ENCODE assay signal across 8 mouse cellular contexts in genomic region chr8:106210821-106211345, GRCm38 (mm10). TPM values are rescaled to one million over a fixed set of nuclear protein-coding genes. Genes with fewer than 3 reads are reported as not detected.
DNase-seq lines count a peak whose midpoint lies in the region; ATAC-seq and TF ChIP-seq lines count a peak whose summit lies in the region.

TSS of gene Slc7a6os (minus strand) at chr8:106210935.
TSS of gene Prmt7 (plus strand) at chr8:106210936.

- no peaks in the 10 kb centered on the region for H3K27me3 ChIP-seq in Patski
- H3K27me3 ChIP-seq in hindbrain, embryonic 14.5 days (ENCODE audit: control insufficient read depth, insufficient read depth, low read length), result no peaks in the 10 kb centered on the region

- peaks cover 14% of the 10 kb centered on the region for H3K4me1 ChIP-seq in hindbrain, embryonic 14.5 days (replicated peaks; ENCODE audit: control insufficient read depth, insufficient read depth, low read length)

- CTCF ChIA-PET in Patski (lab: Charles Lee), result interaction anchor here (0.9 to 3.6 kb wide), 5 partner anchors 9 to 69 kb away, joined by 3 to 23 read pairs (median 4); no protein-coding TSS in a partner anchor

- POLR2A ChIA-PET in Patski (lab: Charles Lee), result interaction anchor here (0.7 to 1.5 kb wide), 4 partner anchors 9 to 103 kb away, joined by 3 to 5 read pairs (median 4); no protein-coding TSS in a partner anchor

- H3K4me2 ChIP-seq in hindbrain, embryonic 14.5 days (replicated peaks), result peak within 1 kb of the TSS; percentile 51

- H3K9me3 ChIP-seq in hindbrain, embryonic 14.5 days (ENCODE audit: control insufficient read depth, low read length), result no peaks in the 10 kb centered on the region

- under 1% methylated on average over 52 of the region's 52 CpGs for WGBS in hindbrain, embryonic 14.5 days

- no peak for TF ChIP-seq CTCF in Patski (IDR thresholded peaks at IDR 0.05)

- H3K27ac ChIP-seq in hindbrain, embryonic 14.5 days, result peak within 1 kb of the TSS; percentile 91

- in situ Hi-C loops in Patski (cut with MboI; ENCODE audit: low pct_unique_long_range_greater_than_20kb), result loop anchor here (5.0 kb wide), 1 partner anchor 191 kb away; no protein-coding TSS in a partner anchor

- H3K36me3 ChIP-seq in hindbrain, embryonic 14.5 days (replicated peaks; ENCODE audit: control insufficient read depth, insufficient read depth), result peaks cover 59% of the 10 kb centered on the region

- peak within 1 kb of the TSS; percentile 72 for H3K4me3 ChIP-seq in hindbrain, embryonic 14.5 days (replicated peaks; ENCODE audit: low read length)

- peak; percentile 74 for DNase-seq in Patski (ENCODE audit: low read depth, low spot score)
- DNase-seq in cerebellum, postnatal 14 days, result peak; percentile 97
- peak; percentile 92 to 94 for DNase-seq in frontal cortex, postnatal 25 days (ENCODE audit: low spot score in 2 of 2)
- DNase-seq in hindbrain, embryonic 14.5 days (ENCODE audit: low spot score), result peak; percentile 95
- peak; percentile 91 for DNase-seq in left cerebral cortex, adult 11 months (ENCODE audit: low spot score)
- DNase-seq in lung, postnatal 4 days, result peak; percentile 96 to 97
- DNase-seq in retina, postnatal 7 days (ENCODE audit: low read depth, low spot score), result peak; percentile 90
- DNase-seq in urinary bladder, adult 2 months (ENCODE audit: low spot score), result peak; percentile 91

- peak within 1 kb of the TSS; percentile 85 for H3K9ac ChIP-seq in hindbrain, embryonic 14.5 days

- peak; percentile 96 for ATAC-seq in Patski
- peak; percentile 99 for ATAC-seq in hindbrain, embryonic 14.5 days (ENCODE audit: low FRiP score)

RNA-seq across cellular contexts. Expression of gene Slc7a6os, which starts in this region (rescaled TPM):
- 48.1 TPM for polyA plus RNA-seq in Patski (2021)
- polyA plus RNA-seq in hindbrain, embryonic 14.5 days (2014; fragmentation: Nextera tagmentation; extraction: Ambion mirVana), result 29.2 and 30.2 TPM in 2 replicates
- polyA plus RNA-seq in urinary bladder, adult 2 months (2012; rRNA removed), result 25.8 and 26.3 TPM in 2 replicates

RNA-seq across cellular contexts. Expression of gene Prmt7, which starts in this region (rescaled TPM):
- 26.1 TPM for polyA plus RNA-seq in Patski (2021)
- 57.4 and 61.9 TPM in 2 replicates for polyA plus RNA-seq in hindbrain, embryonic 14.5 days (2014; fragmentation: Nextera tagmentation; extraction: Ambion mirVana)
- polyA plus RNA-seq in urinary bladder, adult 2 months (2012; rRNA removed), result 16.6 and 19.1 TPM in 2 replicates

Comparison
In these comparisons a context has a peak if more than half of its experiments do, and no peak if none do; other contexts are left out.
1. Peak in every context shown above with its lines: DNase-seq, ATAC-seq, H3K4me3 ChIP-seq and H3K27ac ChIP-seq.